Mouse (Mus musculus): ENCODE results near the gene Pld6. TPM values are rescaled to one million over a fixed set of nuclear protein-coding genes. Genes with fewer than 3 reads are reported as not detected.

Gene Pld6
- under 1 TPM; 0.44 to 0.45 TPM for total RNA-seq (2021)
- polyA plus RNA-seq (2012; rRNA removed), result 1.5 and 2.2 TPM in 2 replicates
- long read RNA-seq, result 0 reads

GRCm38 (mm10) chr11:59787199-59787781 lies at the start of gene Pld6:
Gene Pld6 (minus strand): TSS chr11:59787645.
- peak; percentile 66 for DNase-seq
- intact Hi-C loops (cut with DNase I), result no loop called here
- Histone ChIP-seq H3K9ac (ENCODE audit: low read depth, low read length) (peak within 1 kb of the TSS; percentile 45), H3K27ac (no peak within 1 kb of the TSS), H3K79me2 (replicated peaks; ENCODE audit: control insufficient read depth, insufficient read depth, low read length) (no peaks in the 10 kb centered on the region), H3K27me3 (ENCODE audit: control insufficient read depth, insufficient read depth, low read length) (no peaks in the 10 kb centered on the region), H3K4me1 (ENCODE audit: control insufficient read depth, insufficient read depth, low read length) (no peaks in the 10 kb centered on the region), H3K4me3 (peak within 1 kb of the TSS; percentile 46), H3K36me3 (ENCODE audit: control insufficient read depth, insufficient read depth, low read length) (no peaks in the 10 kb centered on the region)
- TF ChIP-seq EP300 (IDR thresholded peaks at IDR 0.05; ENCODE audit: insufficient read depth, low read depth, low read length), result no peak
- peak; percentile 12; the same call in 1 of the 2 replicates for TF ChIP-seq CTCF (IDR thresholded peaks at IDR 0.05)
- WGBS, result 1% methylated on average over 50 of the region's 51 CpGs

- Histone ChIP-seq H3K4me3 (no peak overlapping the region), H3K4me1 (ENCODE audit: control insufficient read depth, insufficient read depth, low read length) (no peaks in the 10 kb centered on the region), H3K36me3 (ENCODE audit: control insufficient read depth, insufficient read depth, low read length) (no peaks in the 10 kb centered on the region), H3K9ac (ENCODE audit: low read depth, low read length) (no peak overlapping the region), H3K27ac (no peak overlapping the region), H3K27me3 (ENCODE audit: control insufficient read depth, insufficient read depth, low read length) (no peaks in the 10 kb centered on the region), H3K79me2 (replicated peaks; ENCODE audit: control insufficient read depth, insufficient read depth, low read length) (no peaks in the 10 kb centered on the region)
- no peak for TF ChIP-seq EP300 (IDR thresholded peaks at IDR 0.05; ENCODE audit: insufficient read depth, low read depth, low read length)
- intact Hi-C loops (cut with DNase I), result no loop called here
- no peak for DNase-seq
- 91% methylated on average over 3 of the region's 3 CpGs for WGBS
These were observed 34.2 kb upstream of the Pld6 start for GRCm38 (mm10) chr11:59821625-59822024.

GRCm38 (mm10) chr11:59817916-59818315 lies 30.5 kb upstream of the Pld6 start:
- H3K9ac ChIP-seq (ENCODE audit: low read depth, low read length), result no peak overlapping the region
- H3K4me1 ChIP-seq (ENCODE audit: control insufficient read depth, insufficient read depth, low read length), result no peaks in the 10 kb centered on the region
- DNase-seq, result no peak
- no peaks in the 10 kb centered on the region for H3K27me3 ChIP-seq (ENCODE audit: control insufficient read depth, insufficient read depth, low read length)
- H3K27ac ChIP-seq, result no peak overlapping the region
- TF ChIP-seq EP300 (IDR thresholded peaks at IDR 0.05; ENCODE audit: insufficient read depth, low read depth, low read length) (no peak), POLR2A (IDR thresholded peaks at IDR 0.05; ENCODE audit: insufficient read depth, low read depth, low read length) (no peak), CTCF (IDR thresholded peaks at IDR 0.05) (no peak)
- H3K36me3 ChIP-seq (ENCODE audit: control insufficient read depth, insufficient read depth, low read length), result no peaks in the 10 kb centered on the region
- 92% methylated on average over 3 of the region's 3 CpGs for WGBS
- H3K79me2 ChIP-seq (replicated peaks; ENCODE audit: control insufficient read depth, insufficient read depth, low read length), result no peaks in the 10 kb centered on the region
- intact Hi-C loops (cut with DNase I), result no loop called here
- no peak overlapping the region for H3K4me3 ChIP-seq

GRCm38 (mm10) chr11:59815482-59816065 lies 28.1 kb upstream of the Pld6 start:
- no peak for TF ChIP-seq EP300 (IDR thresholded peaks at IDR 0.05; ENCODE audit: insufficient read depth, low read depth, low read length)
- TF ChIP-seq CTCF (IDR thresholded peaks at IDR 0.05), result no peak
- TF ChIP-seq POLR2A (IDR thresholded peaks at IDR 0.05; ENCODE audit: insufficient read depth, low read depth, low read length), result no peak
- Histone ChIP-seq H3K79me2 (replicated peaks; ENCODE audit: control insufficient read depth, insufficient read depth, low read length) (no peaks in the 10 kb centered on the region), H3K9ac (ENCODE audit: low read depth, low read length) (no peak overlapping the region), H3K4me3 (no peak overlapping the region), H3K36me3 (ENCODE audit: control insufficient read depth, insufficient read depth, low read length) (no peaks in the 10 kb centered on the region), H3K4me1 (ENCODE audit: control insufficient read depth, insufficient read depth, low read length) (peaks cover 2% of the 10 kb centered on the region; the same call in 1 of the 2 replicates), H3K27me3 (ENCODE audit: control insufficient read depth, insufficient read depth, low read length) (no peaks in the 10 kb centered on the region), H3K27ac (no peak overlapping the region)
- intact Hi-C loops (cut with DNase I), result no loop called here
- no peak for DNase-seq
- 89% methylated on average over 6 of the region's 6 CpGs for WGBS

- TF ChIP-seq EP300 (IDR thresholded peaks at IDR 0.05; ENCODE audit: insufficient read depth, low read depth, low read length), result no peak
- TF ChIP-seq POLR2A (IDR thresholded peaks at IDR 0.05; ENCODE audit: insufficient read depth, low read depth, low read length), result no peak
- TF ChIP-seq CTCF (IDR thresholded peaks at IDR 0.05), result no peak
- H3K4me1 ChIP-seq (ENCODE audit: control insufficient read depth, insufficient read depth, low read length), result peaks cover 2% of the 10 kb centered on the region; the same call in 1 of the 2 replicates
- no peak for DNase-seq
- H3K27ac ChIP-seq, result no peak overlapping the region
- no peak overlapping the region for H3K4me3 ChIP-seq
- H3K9ac ChIP-seq (ENCODE audit: low read depth, low read length), result no peak overlapping the region
- H3K36me3 ChIP-seq (ENCODE audit: control insufficient read depth, insufficient read depth, low read length), result no peaks in the 10 kb centered on the region
- intact Hi-C loops (cut with DNase I), result no loop called here
- H3K27me3 ChIP-seq (ENCODE audit: control insufficient read depth, insufficient read depth, low read length), result no peaks in the 10 kb centered on the region
- WGBS, result 91% methylated on average over 6 of the region's 6 CpGs
- H3K79me2 ChIP-seq (replicated peaks; ENCODE audit: control insufficient read depth, insufficient read depth, low read length), result no peaks in the 10 kb centered on the region
These were observed 27.5 kb upstream of the Pld6 start for GRCm38 (mm10) chr11:59814936-59815335.

GRCm38 (mm10) chr11:59814311-59814710 lies 26.9 kb upstream of the Pld6 start:
- H3K4me1 ChIP-seq (ENCODE audit: control insufficient read depth, insufficient read depth, low read length), result peaks cover 2% of the 10 kb centered on the region; the same call in 1 of the 2 replicates
- no peaks in the 10 kb centered on the region for H3K36me3 ChIP-seq (ENCODE audit: control insufficient read depth, insufficient read depth, low read length)
- no peaks in the 10 kb centered on the region for H3K79me2 ChIP-seq (replicated peaks; ENCODE audit: control insufficient read depth, insufficient read depth, low read length)
- no peak overlapping the region for H3K27ac ChIP-seq
- H3K4me3 ChIP-seq, result no peak overlapping the region
- 92% methylated on average over 1 of the region's 1 CpGs for WGBS
- no peaks in the 10 kb centered on the region for H3K27me3 ChIP-seq (ENCODE audit: control insufficient read depth, insufficient read depth, low read length)
- intact Hi-C loops (cut with DNase I), result no loop called here
- TF ChIP-seq CTCF (IDR thresholded peaks at IDR 0.05) (no peak), EP300 (IDR thresholded peaks at IDR 0.05; ENCODE audit: insufficient read depth, low read depth, low read length) (no peak), POLR2A (IDR thresholded peaks at IDR 0.05; ENCODE audit: insufficient read depth, low read depth, low read length) (no peak)
- H3K9ac ChIP-seq (ENCODE audit: low read depth, low read length), result no peak overlapping the region
- no peak for DNase-seq

Measured in heart, adult 2 months (tissue).